Mouse (Mus musculus): ENCODE data around the gene Chd9. TPM values are rescaled to one million over a fixed set of nuclear protein-coding genes. Genes with fewer than 3 reads are reported as not detected.

Chd9 gene
- polyA plus RNA-seq, 1 experiment = 882 TPM

- Histone ChIP-seq H3K27me3 (ENCODE audit: control insufficient read depth, insufficient read depth, low read length) (no peaks in the 10 kb centered on the region), H3K4me3 (replicated peaks; ENCODE audit: insufficient read depth, low read depth, low read length) (no peak overlapping the region), H3K27ac (ENCODE audit: insufficient read depth, low read length) (no peak overlapping the region), H3K4me1 (ENCODE audit: control insufficient read depth, insufficient read depth, low read length) (peaks cover 24% of the 10 kb centered on the region)
- TF ChIP-seq POLR2A (IDR thresholded peaks at IDR 0.05; ENCODE audit: borderline replicate concordance, insufficient read depth, low read length) (no peak), CTCF (IDR thresholded peaks at IDR 0.05; ENCODE audit: borderline replicate concordance, insufficient read depth, low read depth, low read length) (no peak)
- WGBS = 46% methylated on average over 4 of the region's 4 CpGs
- DNase-seq = no peak
These were observed 40.2 kb downstream of the Chd9 start for GRCm38 (mm10) chr8:90868334-90868733.

GRCm38 (mm10) chr8:90869071-90869919 is 41.1 kb downstream of the Chd9 start:
- TF ChIP-seq POLR2A (IDR thresholded peaks at IDR 0.05; ENCODE audit: borderline replicate concordance, insufficient read depth, low read length) (no peak), CTCF (IDR thresholded peaks at IDR 0.05; ENCODE audit: borderline replicate concordance, insufficient read depth, low read depth, low read length) (no peak)
- WGBS = 48% methylated on average over 18 of the region's 18 CpGs
- Histone ChIP-seq H3K27me3 (ENCODE audit: control insufficient read depth, insufficient read depth, low read length) (no peaks in the 10 kb centered on the region), H3K4me3 (replicated peaks; ENCODE audit: insufficient read depth, low read depth, low read length) (no peak overlapping the region), H3K27ac (ENCODE audit: insufficient read depth, low read length) (peak overlapping the region; percentile 77), H3K4me1 (ENCODE audit: control insufficient read depth, insufficient read depth, low read length) (peaks cover 24% of the 10 kb centered on the region)
- DNase-seq = peak; percentile 49 to 62

- no peak for TF ChIP-seq POLR2A (IDR thresholded peaks at IDR 0.05; ENCODE audit: borderline replicate concordance, insufficient read depth, low read length)
- TF ChIP-seq CTCF (IDR thresholded peaks at IDR 0.05; ENCODE audit: borderline replicate concordance, insufficient read depth, low read depth, low read length) = no peak
- Histone ChIP-seq H3K4me3 (replicated peaks; ENCODE audit: insufficient read depth, low read depth, low read length) (no peak overlapping the region), H3K27me3 (ENCODE audit: control insufficient read depth, insufficient read depth, low read length) (no peaks in the 10 kb centered on the region), H3K4me1 (ENCODE audit: control insufficient read depth, insufficient read depth, low read length) (peaks cover 24% of the 10 kb centered on the region), H3K27ac (ENCODE audit: insufficient read depth, low read length) (peak overlapping the region; percentile 32; the same call in 1 of the 2 replicates)
- WGBS = 37% methylated on average over 22 of the region's 22 CpGs
- peak in 1 of 2 experiments; percentile 55 for DNase-seq
These were observed 42.0 kb downstream of the Chd9 start for GRCm38 (mm10) chr8:90869920-90870777.

- WGBS = 47% methylated on average over 6 of the region's 6 CpGs
- Histone ChIP-seq H3K27me3 (ENCODE audit: control insufficient read depth, insufficient read depth, low read length) (no peaks in the 10 kb centered on the region), H3K27ac (ENCODE audit: insufficient read depth, low read length) (no peak overlapping the region), H3K4me3 (replicated peaks; ENCODE audit: insufficient read depth, low read depth, low read length) (no peak overlapping the region), H3K4me1 (ENCODE audit: control insufficient read depth, insufficient read depth, low read length) (peaks cover 30% of the 10 kb centered on the region)
- TF ChIP-seq POLR2A (IDR thresholded peaks at IDR 0.05; ENCODE audit: borderline replicate concordance, insufficient read depth, low read length) (no peak), CTCF (IDR thresholded peaks at IDR 0.05; ENCODE audit: borderline replicate concordance, insufficient read depth, low read depth, low read length) (no peak)
- no peak for DNase-seq
These were observed 43.4 kb downstream of the Chd9 start for GRCm38 (mm10) chr8:90871375-90872080.

- TF ChIP-seq CTCF (IDR thresholded peaks at IDR 0.05; ENCODE audit: borderline replicate concordance, insufficient read depth, low read depth, low read length) = no peak
- TF ChIP-seq POLR2A (IDR thresholded peaks at IDR 0.05; ENCODE audit: borderline replicate concordance, insufficient read depth, low read length) = no peak
- WGBS = 89% methylated on average over 4 of the region's 4 CpGs
- Histone ChIP-seq H3K27ac (ENCODE audit: insufficient read depth, low read length) (no peak overlapping the region), H3K4me3 (replicated peaks; ENCODE audit: insufficient read depth, low read depth, low read length) (no peak overlapping the region), H3K27me3 (ENCODE audit: control insufficient read depth, insufficient read depth, low read length) (no peaks in the 10 kb centered on the region), H3K4me1 (ENCODE audit: control insufficient read depth, insufficient read depth, low read length) (peaks cover 39% of the 10 kb centered on the region)
- DNase-seq = no peak
These were observed 44.9 kb downstream of the Chd9 start for GRCm38 (mm10) chr8:90873051-90873450.

- 8% methylated on average over 12 of the region's 12 CpGs for WGBS
- TF ChIP-seq CTCF (IDR thresholded peaks at IDR 0.05; ENCODE audit: borderline replicate concordance, insufficient read depth, low read depth, low read length) = no peak
- no peak for TF ChIP-seq POLR2A (IDR thresholded peaks at IDR 0.05; ENCODE audit: borderline replicate concordance, insufficient read depth, low read length)
- H3K4me1 ChIP-seq (ENCODE audit: control insufficient read depth, insufficient read depth, low read length) = peaks cover 22% of the 10 kb centered on the region
- H3K27ac ChIP-seq (ENCODE audit: insufficient read depth, low read length) = peak overlapping the region; percentile 58
- peak; percentile 65 to 68 for DNase-seq
- H3K4me3 ChIP-seq (replicated peaks; ENCODE audit: insufficient read depth, low read depth, low read length) = peak overlapping the region; percentile 62
- no peaks in the 10 kb centered on the region for H3K27me3 ChIP-seq (ENCODE audit: control insufficient read depth, insufficient read depth, low read length)
These were observed 48.1 kb downstream of the Chd9 start for GRCm38 (mm10) chr8:90876213-90876721.

Data from cerebellum, adult 2 months (tissue).